Mouse (Mus musculus) megakaryocyte, embryonic 14.5 days (primary cell): ENCODE measurements around the gene Lims1. TPM values are rescaled to one million over a fixed set of nuclear protein-coding genes. Genes with fewer than 3 reads are reported as not detected.

Experiments
- H3K27me3 ChIP-seq: replicated peaks from 2 replicates; pipeline ENCODE3; 2012; ENCODE audit warnings: inconsistent platforms
- H3K36me3 ChIP-seq: replicated peaks from 2 replicates; pipeline ENCODE3; 2012; ENCODE audit warnings: low read length, inconsistent platforms, mixed read lengths
- H3K4me1 ChIP-seq: 2 replicates; pipeline ENCODE4 v1.6.1; 2012; ENCODE audit warnings: inconsistent platforms
- H3K4me3 ChIP-seq: replicated peaks from 2 replicates; pipeline ENCODE3; 2012; ENCODE audit warnings: moderate library complexity, mild to moderate bottlenecking, inconsistent platforms
- H3K9me3 ChIP-seq: 2 replicates; pipeline ENCODE4 v1.6.1; 2012; ENCODE audit warnings: inconsistent platforms
- FLI1 ChIP-seq: IDR thresholded peaks from 2 replicates; pipeline ENCODE4 v1.6.1; 2012; ENCODE audit warnings: low read length, inconsistent platforms, mixed read lengths
- GATA1 ChIP-seq: IDR thresholded peaks from 3 replicates; pipeline ENCODE4 v1.6.1; 2012; ENCODE audit warnings: mixed read lengths, low read length, inconsistent platforms, borderline replicate concordance
- polyA plus RNA-seq: library from polyadenylated mRNA; stranded (reverse); fragments of >175 nt; gene quantifications from 2 replicates; pipeline ENCODE4 v1.2.3, GENCODE M21; 2012; ENCODE audit warnings: low replicate concordance; ENCODE audit not compliant: insufficient read depth

The Lims1 gene
- polyA plus RNA-seq, 1 experiment, result 6.5 TPM

- TF ChIP-seq GATA1 (no peak), FLI1 (no peak)
- H3K4me1 ChIP-seq, result peaks cover 84% of the 10 kb centered on the region
- no peaks in the 10 kb centered on the region for H3K9me3 ChIP-seq
- H3K27me3 ChIP-seq, result no peaks in the 10 kb centered on the region
- peak overlapping the region; percentile 46 for H3K4me3 ChIP-seq
- H3K36me3 ChIP-seq, result peaks cover 72% of the 10 kb centered on the region
These were observed 56.4 kb downstream of the Lims1 start for GRCm38 (mm10) chr10:58379699-58380098.

GRCm38 (mm10) chr10:58381904-58382303, 58.6 kb downstream of the Lims1 start:
- Histone ChIP-seq H3K36me3 (peaks cover 79% of the 10 kb centered on the region), H3K4me3 (peak overlapping the region; percentile 81), H3K27me3 (no peaks in the 10 kb centered on the region), H3K9me3 (no peaks in the 10 kb centered on the region), H3K4me1 (peaks cover 89% of the 10 kb centered on the region)
- TF ChIP-seq GATA1, result no peak
- no peak for TF ChIP-seq FLI1

GRCm38 (mm10) chr10:58382621-58383101, 59.4 kb downstream of the Lims1 start:
- H3K4me3 ChIP-seq, result peak overlapping the region; percentile 70
- H3K27me3 ChIP-seq, result no peaks in the 10 kb centered on the region
- peaks cover 87% of the 10 kb centered on the region for H3K36me3 ChIP-seq
- H3K4me1 ChIP-seq, result peaks cover 93% of the 10 kb centered on the region
- TF ChIP-seq GATA1 (no peak), FLI1 (no peak)
- H3K9me3 ChIP-seq, result no peaks in the 10 kb centered on the region

GRCm38 (mm10) chr10:58383282-58383681, 60.0 kb downstream of the Lims1 start:
- Histone ChIP-seq H3K9me3 (no peaks in the 10 kb centered on the region), H3K4me3 (peak overlapping the region; percentile 59), H3K4me1 (peaks cover 97% of the 10 kb centered on the region), H3K36me3 (peaks cover 91% of the 10 kb centered on the region), H3K27me3 (no peaks in the 10 kb centered on the region)
- TF ChIP-seq FLI1 (no peak), GATA1 (no peak)

DNA sequence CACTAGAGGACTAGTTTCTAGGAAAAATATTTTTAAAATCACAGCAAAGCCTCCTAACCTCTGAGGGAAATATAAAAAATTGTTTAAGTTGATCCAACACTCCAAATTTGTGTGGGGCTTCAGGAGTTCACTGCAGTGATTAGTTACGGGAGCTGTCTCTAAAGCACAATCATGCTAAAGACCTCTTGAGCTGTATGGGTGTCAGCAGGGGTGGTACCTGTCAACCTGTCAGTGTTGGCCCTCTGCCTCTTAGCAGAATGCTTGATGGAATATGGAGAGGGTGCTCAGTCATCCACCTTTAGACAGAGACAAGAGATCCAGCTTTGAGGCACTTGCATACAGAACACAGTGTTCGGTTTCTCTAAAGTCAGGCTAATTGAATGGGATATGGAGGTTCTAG, 60.5 kb downstream of the Lims1 start:
- H3K4me3 ChIP-seq, result peak overlapping the region; percentile 68
- TF ChIP-seq FLI1 (no peak), GATA1 (no peak)
- H3K4me1 ChIP-seq, result peaks cover 96% of the 10 kb centered on the region
- no peaks in the 10 kb centered on the region for H3K27me3 ChIP-seq
- H3K36me3 ChIP-seq, result peaks cover 90% of the 10 kb centered on the region
- H3K9me3 ChIP-seq, result no peaks in the 10 kb centered on the region

GRCm38 (mm10) chr10:58385629-58386028, 62.4 kb downstream of the Lims1 start:
- no peak for TF ChIP-seq GATA1
- no peak for TF ChIP-seq FLI1
- H3K9me3 ChIP-seq, result no peaks in the 10 kb centered on the region

DNA sequence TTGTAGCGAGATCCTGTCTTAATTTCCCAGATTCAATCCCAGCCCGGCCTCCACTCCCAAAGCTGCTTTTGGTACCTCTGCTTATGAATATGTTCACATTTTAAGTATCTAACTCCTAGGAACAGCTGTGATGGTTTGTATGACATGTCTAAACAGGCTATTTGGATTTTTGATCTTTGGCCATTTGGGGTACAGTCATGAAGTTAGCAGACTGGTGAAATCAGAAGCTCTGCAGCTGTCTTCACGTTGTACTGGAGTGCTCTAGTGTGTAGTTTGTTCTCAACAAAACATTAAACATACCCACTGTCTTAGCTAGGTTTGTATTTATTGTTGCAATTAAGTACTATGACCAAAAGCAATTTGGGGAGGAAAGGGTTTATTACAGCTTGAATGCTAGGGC, 63.7 kb downstream of the Lims1 start:
- Histone ChIP-seq H3K4me1 (peaks cover 98% of the 10 kb centered on the region), H3K36me3 (peaks cover 92% of the 10 kb centered on the region), H3K9me3 (no peaks in the 10 kb centered on the region), H3K27me3 (no peaks in the 10 kb centered on the region), H3K4me3 (peak overlapping the region; percentile 57)
- TF ChIP-seq GATA1, result no peak
- no peak for TF ChIP-seq FLI1

More at GRCm38 (mm10) chr10:58385629-58386028, 62.4 kb downstream of the Lims1 start:
- Histone ChIP-seq H3K36me3 (peaks cover 91% of the 10 kb centered on the region), H3K27me3 (no peaks in the 10 kb centered on the region), H3K4me3 (no peak overlapping the region), H3K4me1 (peaks cover 98% of the 10 kb centered on the region)

GRCm38 (mm10) chr10:58388648-58389047, 65.4 kb downstream of the Lims1 start:
- H3K9me3 ChIP-seq, result no peaks in the 10 kb centered on the region
- H3K36me3 ChIP-seq, result peaks cover 96% of the 10 kb centered on the region
- H3K4me1 ChIP-seq, result peaks cover 98% of the 10 kb centered on the region
- H3K27me3 ChIP-seq, result no peaks in the 10 kb centered on the region
- TF ChIP-seq FLI1 (no peak), GATA1 (no peak)
- no peak overlapping the region for H3K4me3 ChIP-seq

- peaks cover 96% of the 10 kb centered on the region for H3K36me3 ChIP-seq
- TF ChIP-seq FLI1 (no peak), GATA1 (no peak)
- H3K9me3 ChIP-seq, result no peaks in the 10 kb centered on the region
- H3K4me3 ChIP-seq, result peak overlapping the region; percentile 2
- H3K4me1 ChIP-seq, result peaks cover 98% of the 10 kb centered on the region
- no peaks in the 10 kb centered on the region for H3K27me3 ChIP-seq
These were observed 65.9 kb downstream of the Lims1 start for GRCm38 (mm10) chr10:58389151-58389550.

DNA sequence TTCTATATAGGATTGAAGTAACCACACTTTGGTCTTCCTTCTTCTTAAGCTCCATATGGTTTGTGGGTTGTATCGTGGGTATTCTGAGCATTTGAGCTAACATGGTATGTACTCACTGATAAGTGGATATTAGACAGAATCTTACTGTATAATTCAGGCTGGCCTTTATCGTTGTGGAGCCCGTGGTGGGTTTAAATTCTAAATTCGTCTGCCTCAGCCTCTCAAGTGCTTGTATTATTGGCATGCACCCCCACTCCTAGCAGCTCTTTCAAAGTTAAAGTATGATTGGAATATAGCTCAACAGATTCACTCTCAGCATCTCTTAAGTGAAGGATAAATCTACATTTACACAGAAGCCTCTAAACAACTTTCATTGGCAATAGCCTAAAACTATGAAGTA, 69.2 kb downstream of the Lims1 start:
- peaks cover 91% of the 10 kb centered on the region for H3K4me1 ChIP-seq
- no peaks in the 10 kb centered on the region for H3K9me3 ChIP-seq
- H3K36me3 ChIP-seq, result peaks cover 94% of the 10 kb centered on the region
- no peak for TF ChIP-seq FLI1
- peak overlapping the region; percentile 77 for H3K4me3 ChIP-seq
- no peaks in the 10 kb centered on the region for H3K27me3 ChIP-seq
